Mouse (Mus musculus) E14TG2a.4 (cell line): Measurements from ENCODE around the gene Ifit2.

Source experiments
- H3K27me3 ChIP-seq: 2 replicates; pipeline ENCODE4 v1.6.1; 2014; ENCODE audit warnings: low read length, control low read depth; ENCODE audit not compliant: insufficient read depth
- H3K36me3 ChIP-seq: 2 replicates; pipeline ENCODE4 v1.6.1; 2014; ENCODE audit warnings: low read length, control low read depth; ENCODE audit not compliant: insufficient read depth
- H3K4me1 ChIP-seq: replicated peaks from 2 replicates; pipeline ENCODE4 v1.6.1; 2014; ENCODE audit warnings: low read depth, low read length, control low read depth
- H3K4me3 ChIP-seq: replicated peaks from 2 replicates; pipeline ENCODE4 v1.5.1; 2014; ENCODE audit warnings: mild to moderate bottlenecking, low read length
- H3K9me3 ChIP-seq: 2 replicates; pipeline ENCODE4 v1.6.1; 2014; ENCODE audit warnings: low read length, control low read depth
- CTCF ChIP-seq: conservative IDR thresholded peaks from 2 replicates; pipeline ENCODE4 v1.5.1; 2014; ENCODE audit warnings: low read length
- NANOG ChIP-seq: IDR thresholded peaks from 2 replicates; pipeline ENCODE4 v1.6.1; 2014; ENCODE audit warnings: borderline replicate concordance, low read length, mixed read lengths
- POU5F1 ChIP-seq: IDR thresholded peaks from 2 replicates; pipeline ENCODE4 v1.6.1; 2014; ENCODE audit warnings: low read length, borderline replicate concordance

Gene Ifit2

DNA sequence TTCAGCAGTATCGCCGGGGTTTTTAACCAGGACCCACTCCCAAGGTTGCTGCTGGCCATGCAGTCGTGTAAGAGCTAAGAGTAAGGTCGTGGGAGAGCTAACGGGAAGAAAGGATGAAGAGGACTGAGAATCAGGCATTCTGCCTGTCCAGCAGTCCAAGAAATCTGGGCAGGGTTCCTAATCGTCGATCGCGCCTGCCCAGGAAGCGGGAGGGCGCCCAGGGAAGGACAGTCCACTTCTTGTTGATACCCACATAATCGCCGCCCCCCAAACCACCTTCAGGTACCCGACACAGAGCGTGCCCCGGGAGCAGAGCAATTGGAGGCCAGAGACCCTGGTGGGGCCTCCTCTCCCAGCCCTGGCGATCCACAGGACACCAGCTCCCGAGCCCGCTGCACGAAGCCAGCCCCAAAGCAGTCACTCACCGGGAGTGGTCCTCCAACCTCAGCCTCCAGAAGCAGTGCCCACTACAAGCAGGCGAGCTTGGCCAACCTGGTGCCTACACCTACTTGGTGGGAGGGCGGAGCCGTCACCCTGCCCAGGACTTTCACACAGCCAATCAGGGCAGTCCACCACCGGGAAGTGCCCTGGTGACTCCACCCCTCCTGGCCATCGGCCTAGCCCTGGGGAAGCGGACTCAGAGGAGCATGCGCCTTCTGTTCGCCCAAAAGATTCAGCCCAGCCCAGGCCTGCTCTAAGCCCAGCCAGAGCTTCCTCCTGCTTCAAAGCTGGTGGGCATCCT, 23.4 kb upstream of the Ifit2 start, which contains the start of gene Lipa:
TSS of gene Lipa (minus strand) at position 534 of the 742 bp plus-strand sequence.
- H3K4me3 ChIP-seq = peak within 1 kb of the TSS; percentile 84
- H3K36me3 ChIP-seq = no peaks in the 10 kb centered on the region
- H3K9me3 ChIP-seq = no peaks in the 10 kb centered on the region
- H3K27me3 ChIP-seq = 0 out of 2 replicates have a peak, but pooled peaks cover 8% of the 10 kb centered on the region
- TF ChIP-seq NANOG (no peak), POU5F1 (no peak), CTCF (no peak)
- H3K4me1 ChIP-seq = peaks cover 17% of the 10 kb centered on the region

DNA sequence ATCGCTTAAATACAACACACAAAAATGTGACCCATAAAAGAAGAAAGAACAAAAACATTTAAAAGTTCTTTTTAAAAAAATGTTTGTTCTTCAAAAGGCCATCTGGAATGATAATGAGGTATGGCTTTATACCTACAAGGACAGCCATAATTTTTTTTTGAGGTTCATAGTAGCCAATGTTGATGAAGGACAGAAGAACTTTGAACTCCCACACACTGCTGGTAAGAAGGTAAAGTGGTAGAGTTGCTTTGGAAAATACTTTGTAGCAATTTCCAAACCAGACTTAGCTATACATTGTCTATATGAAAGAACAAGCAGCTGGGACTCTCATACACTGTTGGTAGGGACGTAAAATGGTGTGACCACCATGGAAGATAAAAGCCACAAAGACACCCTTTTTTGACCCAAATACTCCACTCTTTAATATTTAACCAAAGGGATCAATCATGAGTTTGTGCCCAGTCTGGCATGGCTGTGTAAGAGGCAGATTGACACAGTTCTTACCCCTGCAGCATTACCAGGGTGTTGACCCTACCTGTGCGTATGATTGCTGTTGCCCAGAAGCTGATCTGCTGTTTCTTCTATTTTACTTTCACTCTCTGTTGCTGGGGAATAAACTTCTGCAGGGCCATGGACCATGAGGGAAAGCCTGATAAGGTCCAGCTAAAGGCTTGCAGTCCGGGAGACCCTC, 18.3 kb upstream of the Ifit2 start:
- no peak for TF ChIP-seq CTCF
- TF ChIP-seq POU5F1 = no peak
- TF ChIP-seq NANOG = no peak
- H3K36me3 ChIP-seq = no peaks in the 10 kb centered on the region
- no peak overlapping the region for H3K4me3 ChIP-seq
- peaks cover 3% of the 10 kb centered on the region for H3K4me1 ChIP-seq
- H3K9me3 ChIP-seq = peaks cover 23% of the 10 kb centered on the region
- 0 out of 2 replicates have a peak, but pooled peaks cover 1% of the 10 kb centered on the region for H3K27me3 ChIP-seq

DNA sequence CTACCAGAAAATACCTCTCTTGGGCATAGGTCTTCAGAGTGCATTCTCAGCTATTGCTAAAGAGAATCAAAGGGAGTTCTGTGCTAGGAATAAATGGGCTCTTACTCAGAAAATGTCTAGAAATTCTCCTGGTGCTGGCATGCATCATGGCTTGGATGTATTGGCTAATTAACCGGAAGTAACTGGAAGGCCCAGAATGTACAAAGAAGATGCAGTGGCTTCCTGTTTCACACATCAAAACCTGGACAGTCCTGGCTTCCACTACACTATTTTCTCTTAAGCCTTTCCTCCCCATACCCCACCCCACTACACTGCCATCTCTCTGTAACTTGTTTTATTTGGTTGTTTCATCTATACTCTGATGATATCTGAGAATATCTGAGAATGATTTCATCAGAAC, 11.1 kb upstream of the Ifit2 start:
- Histone ChIP-seq H3K27me3 (no peaks in the 10 kb centered on the region), H3K4me1 (no peaks in the 10 kb centered on the region), H3K4me3 (no peak overlapping the region), H3K9me3 (peaks cover 10% of the 10 kb centered on the region), H3K36me3 (no peaks in the 10 kb centered on the region)
- no peak for TF ChIP-seq POU5F1
- TF ChIP-seq NANOG = no peak
- TF ChIP-seq CTCF = no peak

DNA sequence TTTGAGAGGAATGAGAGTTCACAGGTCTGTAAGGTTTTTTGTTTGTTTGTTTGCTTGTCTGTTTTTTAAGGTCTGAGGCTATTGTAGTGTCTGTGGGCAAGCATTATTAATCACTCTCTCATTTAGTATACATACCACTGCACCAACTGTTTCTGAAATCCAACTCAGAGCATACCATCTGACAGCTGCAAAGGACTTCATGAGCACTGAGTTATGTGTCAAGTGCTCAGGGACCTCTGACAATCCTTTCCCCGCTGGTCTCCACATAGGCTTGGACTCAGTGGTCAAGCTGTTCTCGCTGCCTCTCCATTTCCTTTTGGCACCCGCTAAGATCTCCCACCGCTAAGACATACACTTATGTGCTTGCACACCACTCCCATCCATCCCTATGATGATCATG, 4.3 kb upstream of the Ifit2 start:
- Histone ChIP-seq H3K9me3 (no peaks in the 10 kb centered on the region), H3K36me3 (no peaks in the 10 kb centered on the region), H3K27me3 (0 out of 2 replicates have a peak, but pooled peaks cover 2% of the 10 kb centered on the region), H3K4me1 (peaks cover 7% of the 10 kb centered on the region), H3K4me3 (no peak overlapping the region)
- no peak for TF ChIP-seq NANOG
- TF ChIP-seq POU5F1 = no peak
- no peak for TF ChIP-seq CTCF

DNA sequence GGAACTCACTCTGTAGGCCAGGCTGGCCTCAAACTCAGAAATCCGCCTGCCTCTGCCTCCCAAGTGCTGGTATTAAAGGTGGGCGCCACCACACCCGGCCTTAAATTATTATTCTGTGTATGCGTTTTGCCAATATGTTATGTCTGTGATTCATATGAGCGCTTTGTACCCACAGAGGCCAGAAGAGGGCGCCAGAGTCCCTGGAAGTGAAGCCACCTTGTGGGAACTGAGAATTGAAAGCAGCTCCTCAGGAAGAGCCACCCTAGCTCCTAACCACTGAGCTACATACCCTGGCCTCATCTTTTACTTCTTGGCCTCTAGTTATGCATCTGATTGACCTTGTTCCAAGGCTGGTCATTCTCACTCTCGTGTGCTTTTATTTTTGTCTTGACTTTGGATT, 2.5 kb upstream of the Ifit2 start:
- TF ChIP-seq NANOG (no peak), CTCF (peak; percentile 80), POU5F1 (no peak)
- H3K4me1 ChIP-seq = peaks cover 7% of the 10 kb centered on the region
- H3K27me3 ChIP-seq = 0 out of 2 replicates have a peak, but pooled peaks cover 2% of the 10 kb centered on the region
- no peaks in the 10 kb centered on the region for H3K9me3 ChIP-seq
- no peaks in the 10 kb centered on the region for H3K36me3 ChIP-seq
- no peak overlapping the region for H3K4me3 ChIP-seq

DNA sequence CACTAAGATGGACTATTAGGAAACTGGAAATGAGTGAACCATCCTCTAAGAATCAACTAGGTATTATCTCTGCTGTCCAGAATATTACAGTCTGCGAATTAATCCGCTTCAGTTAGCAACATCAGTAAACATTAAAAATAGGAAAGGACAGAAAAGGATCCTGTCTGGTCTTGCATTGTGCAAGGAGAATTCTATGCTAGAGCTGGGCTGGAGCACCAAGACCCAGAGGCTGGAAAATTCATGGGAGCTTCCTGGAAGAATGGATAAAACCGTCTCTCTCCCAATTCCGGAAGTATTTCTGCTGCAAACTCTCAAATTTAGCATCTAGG, 325 bp upstream of the Ifit2 start:
- Histone ChIP-seq H3K27me3 (0 out of 2 replicates have a peak, but pooled peaks cover 2% of the 10 kb centered on the region), H3K4me1 (peaks cover 7% of the 10 kb centered on the region), H3K36me3 (no peaks in the 10 kb centered on the region), H3K9me3 (peaks cover 2% of the 10 kb centered on the region; the same call in 1 of the 2 replicates), H3K4me3 (peak overlapping the region; percentile 76)
- TF ChIP-seq CTCF = no peak
- TF ChIP-seq POU5F1 = no peak
- no peak for TF ChIP-seq NANOG

GRCm38 (mm10) chr19:34551981-34552380, 1.5 kb downstream of the Ifit2 start:
- Histone ChIP-seq H3K9me3 (peaks cover 2% of the 10 kb centered on the region; the same call in 1 of the 2 replicates), H3K36me3 (no peaks in the 10 kb centered on the region), H3K4me1 (peaks cover 13% of the 10 kb centered on the region), H3K27me3 (no peaks in the 10 kb centered on the region), H3K4me3 (no peak overlapping the region)
- TF ChIP-seq POU5F1 (no peak), NANOG (no peak), CTCF (no peak)

- H3K4me1 ChIP-seq = peaks cover 13% of the 10 kb centered on the region
- TF ChIP-seq CTCF (no peak), POU5F1 (no peak), NANOG (no peak)
- no peak overlapping the region for H3K4me3 ChIP-seq
- peaks cover 2% of the 10 kb centered on the region; the same call in 1 of the 2 replicates for H3K9me3 ChIP-seq
- no peaks in the 10 kb centered on the region for H3K27me3 ChIP-seq
- H3K36me3 ChIP-seq = no peaks in the 10 kb centered on the region
These were observed 2.5 kb downstream of the Ifit2 start for GRCm38 (mm10) chr19:34553021-34553420.
